Mouse (Mus musculus): ENCODE results near the gene Phldb2.

The Phldb2 gene

GRCm38 (mm10) chr16:45843351-45843891, 110.0 kb downstream of the Phldb2 start:
- DNase-seq (ENCODE audit: inconsistent age in 2 of 2, low spot score in 1 of 2) = peak; percentile 57 to 88

- no peak for DNase-seq (ENCODE audit: inconsistent age in 2 of 2, low spot score in 1 of 2)
These were observed 111.0 kb downstream of the Phldb2 start for GRCm38 (mm10) chr16:45842440-45842839.

- no peak for DNase-seq (ENCODE audit: inconsistent age in 2 of 2, low spot score in 1 of 2)
These were observed 111.6 kb downstream of the Phldb2 start for GRCm38 (mm10) chr16:45841806-45842205.

- DNase-seq (ENCODE audit: inconsistent age in 2 of 2, low spot score in 1 of 2) = no peak
These were observed 112.4 kb downstream of the Phldb2 start for GRCm38 (mm10) chr16:45841016-45841415.

- DNase-seq (ENCODE audit: inconsistent age in 2 of 2, low spot score in 1 of 2) = peak; percentile 87 to 94
These were observed 115.7 kb downstream of the Phldb2 start for GRCm38 (mm10) chr16:45837541-45838342.

- no peak for DNase-seq (ENCODE audit: inconsistent age in 2 of 2, low spot score in 1 of 2)
These were observed 120.7 kb downstream of the Phldb2 start for GRCm38 (mm10) chr16:45832747-45833108.

DNA sequence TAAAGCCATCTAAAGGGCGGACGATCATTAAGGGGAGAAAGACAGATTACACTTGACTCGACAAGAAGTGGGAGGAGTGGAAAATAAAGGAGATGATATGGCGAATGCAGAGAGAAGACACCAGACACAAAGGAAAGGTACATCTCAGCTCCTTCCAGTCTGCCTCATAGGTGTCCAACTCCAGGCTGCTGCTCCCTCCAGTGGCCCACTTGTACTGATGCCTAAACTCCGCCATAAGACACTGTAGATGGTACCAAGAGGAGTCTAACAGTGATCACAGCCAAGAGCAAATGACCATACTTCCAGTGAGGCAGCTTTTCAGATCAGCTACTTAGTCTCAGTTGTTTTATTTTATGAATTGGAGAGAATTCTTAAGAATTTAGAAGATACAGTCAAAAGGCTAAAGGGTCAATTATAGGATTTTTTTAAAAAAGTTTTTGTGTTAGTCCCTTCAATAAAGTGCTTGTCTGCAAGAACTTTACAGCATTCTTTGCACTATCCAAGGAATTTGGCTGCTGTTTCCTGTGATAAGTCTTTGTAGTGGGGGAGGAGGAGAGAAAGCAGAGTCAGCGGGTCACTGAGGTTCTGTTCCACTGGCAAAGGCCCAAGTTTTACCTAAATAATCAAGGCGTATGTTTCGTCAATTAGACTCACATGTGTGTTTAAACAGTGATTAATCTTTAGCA, 121.2 kb downstream of the Phldb2 start:
- peak in 1 of 2 experiments; percentile 61 for DNase-seq (ENCODE audit: inconsistent age in 2 of 2, low spot score in 1 of 2)

DNA sequence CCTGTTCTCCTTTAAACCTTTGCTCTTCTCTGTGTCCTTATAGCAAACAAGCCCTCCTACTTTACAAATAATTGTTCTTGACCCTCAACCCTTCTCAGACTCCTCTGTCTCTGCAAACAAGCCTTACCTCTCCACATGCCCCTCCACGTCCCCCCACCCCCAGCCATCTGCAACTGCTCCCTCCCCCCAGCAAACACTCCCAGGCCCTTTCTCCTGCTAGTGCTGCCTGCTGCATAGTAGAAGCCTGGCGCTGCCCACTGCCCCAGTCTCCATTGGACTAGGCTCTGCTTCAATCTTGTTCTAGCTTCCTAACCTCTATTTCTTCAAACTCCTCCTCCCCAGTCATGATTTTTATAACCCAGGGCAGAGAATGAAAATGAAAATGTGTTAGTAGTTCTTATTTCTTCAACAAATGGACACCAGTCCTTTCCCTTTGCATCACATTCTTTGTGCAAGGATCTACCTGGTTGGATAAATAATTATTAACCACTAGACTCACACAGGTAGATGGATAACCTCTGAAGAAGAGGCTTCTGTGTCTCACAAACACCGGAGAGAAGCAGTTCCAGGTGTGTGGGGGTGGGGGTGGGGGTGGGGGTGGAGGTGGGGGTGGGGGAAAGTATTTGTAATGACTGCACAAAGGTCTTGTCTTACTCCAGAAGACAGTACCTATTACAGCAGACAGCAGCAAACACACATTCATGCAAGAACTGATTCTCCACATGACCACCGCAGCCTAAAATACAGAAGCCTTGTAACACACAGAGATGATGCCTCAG, 122.1 kb downstream of the Phldb2 start:
- DNase-seq (ENCODE audit: inconsistent age in 2 of 2, low spot score in 1 of 2) = no peak

- DNase-seq (ENCODE audit: inconsistent age in 2 of 2, low spot score in 1 of 2) = no peak
These were observed 123.1 kb downstream of the Phldb2 start for GRCm38 (mm10) chr16:45830096-45830866.

DNA sequence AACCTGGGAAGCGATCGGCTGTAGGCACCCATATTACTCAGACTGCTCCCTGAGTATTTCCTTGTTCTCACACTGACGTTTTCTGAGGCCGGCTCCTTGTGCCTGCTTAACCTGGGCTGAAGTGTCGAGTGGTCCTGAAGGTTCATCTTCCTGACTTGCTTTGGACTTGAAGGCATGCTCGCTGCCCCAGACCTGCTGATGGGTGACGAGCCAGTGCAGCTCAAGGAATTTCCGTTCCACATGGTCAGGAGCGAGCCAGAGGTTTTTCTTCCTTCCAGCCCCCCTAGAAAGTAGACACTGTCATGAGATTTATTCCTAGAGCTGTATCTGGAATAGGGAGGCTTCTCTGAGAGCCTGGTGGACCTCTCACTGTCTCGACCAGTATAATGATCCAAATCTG, 128.1 kb downstream of the Phldb2 start:
- DNase-seq (ENCODE audit: inconsistent age in 2 of 2, low spot score in 1 of 2) = no peak

- no peak for DNase-seq (ENCODE audit: inconsistent age in 2 of 2, low spot score in 1 of 2)
These were observed 129.4 kb downstream of the Phldb2 start for GRCm38 (mm10) chr16:45824025-45824424.

DNA sequence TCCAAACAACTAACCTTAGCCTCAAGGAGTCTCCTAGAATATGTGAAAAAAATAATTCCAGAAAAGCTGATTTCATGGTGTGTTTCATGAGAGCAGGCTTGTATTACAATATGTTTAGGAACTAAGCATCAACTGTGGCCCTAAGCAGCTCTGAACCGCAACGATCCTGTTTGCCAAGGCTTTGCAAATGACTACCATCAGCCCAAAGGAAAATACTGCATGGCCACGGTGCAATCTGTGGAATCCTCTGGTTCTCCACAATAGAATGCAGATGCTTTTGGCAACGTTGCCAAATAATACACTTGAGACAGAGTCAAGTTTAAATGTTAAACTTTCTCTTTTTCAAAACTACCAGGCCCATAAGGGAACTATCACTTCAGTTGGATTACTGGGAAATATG, 133.5 kb downstream of the Phldb2 start:
- DNase-seq (ENCODE audit: inconsistent age in 2 of 2, low spot score in 1 of 2) = no peak

GRCm38 (mm10) chr16:45817795-45818194, 135.6 kb downstream of the Phldb2 start:
- DNase-seq (ENCODE audit: inconsistent age in 2 of 2, low spot score in 1 of 2) = no peak

GRCm38 (mm10) chr16:45816670-45817069, 136.7 kb downstream of the Phldb2 start:
- DNase-seq (ENCODE audit: inconsistent age in 2 of 2, low spot score in 1 of 2) = no peak

DNA sequence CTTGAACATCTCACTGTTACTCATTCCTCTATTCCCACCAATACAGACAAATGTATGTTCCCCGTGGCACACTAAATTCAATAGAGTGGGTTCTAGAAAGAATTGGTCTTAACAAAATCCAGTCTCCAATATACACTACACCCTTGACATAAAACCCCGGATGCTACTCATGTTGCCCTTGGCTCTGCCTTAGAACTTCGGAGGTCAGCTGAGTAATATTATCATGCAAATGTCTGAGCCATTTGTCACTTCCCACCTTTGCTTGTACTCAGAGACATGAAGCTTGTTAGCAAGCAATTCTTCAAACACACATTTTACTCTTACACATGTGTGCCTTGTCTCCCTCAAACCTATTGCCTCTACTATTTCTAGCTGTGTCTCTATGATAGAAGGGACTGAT, 138.8 kb downstream of the Phldb2 start:
- DNase-seq (ENCODE audit: inconsistent age in 2 of 2, low spot score in 1 of 2) = peak in 1 of 2 experiments; percentile 72

DNA sequence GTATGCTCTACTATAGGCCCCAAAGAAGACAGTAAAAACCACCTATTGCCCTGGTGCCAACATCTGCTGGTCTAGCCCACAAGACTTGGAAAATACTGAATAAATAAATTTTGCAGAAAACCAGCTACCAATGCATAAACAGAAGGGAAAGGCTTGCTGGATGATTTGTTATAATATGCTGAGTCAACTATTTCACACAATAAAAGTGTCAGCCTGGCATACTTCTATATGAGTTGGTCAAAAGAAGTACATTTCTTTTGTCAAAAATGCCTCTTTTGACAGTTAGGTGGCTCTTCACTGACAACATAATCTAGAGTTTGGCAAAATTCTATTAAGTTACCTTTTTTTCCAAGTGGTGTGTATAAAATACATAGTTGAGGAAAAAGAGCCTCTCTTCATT, 141.6 kb downstream of the Phldb2 start:
- no peak for DNase-seq (ENCODE audit: inconsistent age in 2 of 2, low spot score in 1 of 2)

DNA sequence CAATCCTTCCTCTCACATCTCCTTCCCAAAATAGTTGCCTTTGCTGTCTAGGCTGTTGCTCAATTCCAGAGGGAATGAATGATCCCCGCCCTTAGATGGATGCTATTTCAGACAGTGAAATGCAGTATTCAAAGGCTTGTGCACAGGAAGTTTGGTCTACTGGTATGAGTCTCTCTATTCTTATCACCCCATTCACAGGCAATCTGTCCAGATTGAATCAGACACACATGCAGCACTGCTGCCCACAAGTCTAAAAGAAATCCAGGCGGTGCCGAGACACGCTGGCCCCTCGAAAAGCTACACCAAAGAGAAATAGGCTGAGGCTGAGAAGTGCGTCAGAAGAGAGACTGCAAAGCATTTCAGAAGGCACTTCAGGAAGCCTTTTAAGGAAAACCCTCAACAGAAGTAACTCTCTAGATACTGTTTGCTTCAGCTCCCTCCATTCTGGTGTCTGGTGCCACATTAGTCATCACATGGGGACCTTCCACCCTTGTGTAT, 142.5 kb downstream of the Phldb2 start:
- DNase-seq (ENCODE audit: inconsistent age in 2 of 2, low spot score in 1 of 2) = peak in 1 of 2 experiments; percentile 54

- DNase-seq (ENCODE audit: inconsistent age in 2 of 2, low spot score in 1 of 2) = peak; percentile 49 to 86
These were observed 143.2 kb downstream of the Phldb2 start for GRCm38 (mm10) chr16:45810155-45810554.

GRCm38 (mm10) chr16:45804708-45805107, 148.7 kb downstream of the Phldb2 start:
- no peak for DNase-seq (ENCODE audit: inconsistent age in 2 of 2, low spot score in 1 of 2)

DNA sequence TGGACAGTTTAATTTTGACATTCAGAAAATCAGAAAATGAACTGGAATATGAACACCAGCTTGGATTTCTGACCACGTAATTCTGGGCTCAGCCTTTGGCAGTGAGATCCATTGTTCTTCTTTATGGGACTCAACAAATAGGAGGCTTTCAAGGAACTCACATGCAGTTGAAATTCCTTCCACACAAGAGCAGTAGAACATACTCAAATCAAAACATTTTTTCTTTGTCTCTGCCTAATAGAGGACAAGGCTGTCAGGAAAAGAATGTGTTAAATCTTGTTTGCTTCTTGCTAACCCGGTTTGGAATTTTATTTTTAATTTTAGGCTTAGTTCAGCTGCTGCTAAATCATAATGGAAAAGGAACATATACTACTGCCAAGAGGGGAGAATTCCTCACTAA, 153.0 kb downstream of the Phldb2 start:
- no peak for DNase-seq (ENCODE audit: inconsistent age in 2 of 2, low spot score in 1 of 2)

Measured in adrenal gland, adult (tissue).